Mouse (Mus musculus) ZHBTc4 (cell line): ENCODE results near the gene Akap5.

ENCODE experiments used
- DNase-seq: peaks from one replicate; pipeline ENCODE4 v3.0.0-alpha.2; 2011; ENCODE audit warnings: low read depth, low spot score

The Akap5 gene

GRCm38 (mm10) chr12:76368790-76369205 is 44.1 kb downstream of the Akap5 start:
- DNase-seq: peak; percentile 64

GRCm38 (mm10) chr12:76369206-76369977 is 44.7 kb downstream of the Akap5 start, which contains the start of gene Zbtb25:
TSS of gene Zbtb25 (minus strand) at chr12:76369602.
- peak; percentile 95 for DNase-seq

- peak; percentile 90 for DNase-seq
Measured at GRCm38 (mm10) chr12:76369978-76370830, 45.5 kb downstream of the Akap5 start, which contains the start of gene Zbtb1. TSS of gene Zbtb1 (plus strand) at chr12:76370266.

- DNase-seq: peak; percentile 87
Measured at GRCm38 (mm10) chr12:76370831-76371571, 46.3 kb downstream of the Akap5 start.

GRCm38 (mm10) chr12:76372046-76372445 is 47.4 kb downstream of the Akap5 start:
- no peak for DNase-seq

GRCm38 (mm10) chr12:76372881-76373818 is 48.5 kb downstream of the Akap5 start:
- peak; percentile 80 for DNase-seq

GRCm38 (mm10) chr12:76373991-76374390 is 49.3 kb downstream of the Akap5 start:
- DNase-seq: no peak

GRCm38 (mm10) chr12:76374911-76375310 is 50.2 kb downstream of the Akap5 start:
- no peak for DNase-seq

- DNase-seq: no peak
Measured at GRCm38 (mm10) chr12:76375506-76375905, 50.8 kb downstream of the Akap5 start.

GRCm38 (mm10) chr12:76376649-76377048 is 52.0 kb downstream of the Akap5 start:
- peak; percentile 72 for DNase-seq

GRCm38 (mm10) chr12:76377059-76377458 is 52.4 kb downstream of the Akap5 start:
- DNase-seq: peak; percentile 61

GRCm38 (mm10) chr12:76377726-76378125 is 53.0 kb downstream of the Akap5 start:
- DNase-seq: peak; percentile 56

GRCm38 (mm10) chr12:76378556-76378955 is 53.9 kb downstream of the Akap5 start:
- DNase-seq: no peak

- peak; percentile 52 for DNase-seq
Measured at GRCm38 (mm10) chr12:76380151-76380550, 55.5 kb downstream of the Akap5 start.
